Mouse (Mus musculus): Measurements from ENCODE around the gene Ssbp1. TPM values are rescaled to one million over a fixed set of nuclear protein-coding genes. Genes with fewer than 3 reads are reported as not detected.
A peak's percentile ranks its signal among the peaks of the same experiment; 100 is the strongest.

Ssbp1 gene
- polyA plus RNA-seq, 1 experiment: 7.2 TPM

DNA sequence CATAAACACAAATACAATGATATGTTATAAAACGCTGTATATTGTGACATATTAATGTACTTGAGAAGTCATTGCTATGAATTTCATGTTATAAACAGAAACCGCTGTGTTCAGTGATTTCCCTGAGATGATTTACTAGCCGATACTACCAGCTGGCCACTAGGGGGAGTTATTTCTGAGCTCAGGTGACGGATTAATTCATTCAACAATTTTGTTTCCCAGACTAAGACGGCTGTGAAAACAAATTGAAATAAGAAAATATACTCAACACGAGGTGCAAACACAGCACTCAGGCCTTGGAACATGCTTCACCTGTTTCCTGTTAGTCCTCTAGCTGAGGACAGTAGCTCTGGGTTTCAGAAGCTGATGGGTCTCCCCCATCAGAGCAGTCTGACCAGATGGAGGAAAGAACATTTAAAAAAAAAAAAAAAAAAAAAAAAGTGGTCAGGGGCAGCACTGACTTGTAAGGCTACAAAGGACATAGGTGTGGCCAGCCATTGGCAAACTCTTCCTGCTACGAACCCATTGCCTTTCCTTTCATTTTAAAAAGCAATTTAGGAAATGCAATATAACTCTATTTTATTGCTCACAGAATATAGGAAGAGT lies 16.6 kb upstream of the Ssbp1 start:
- TF ChIP-seq CTCF (IDR thresholded peaks at IDR 0.05; ENCODE audit: extremely low read depth, insufficient read depth, insufficient read length, insufficient replicate concordance) (no peak), POLR2A (IDR thresholded peaks at IDR 0.05; ENCODE audit: low read depth, low read length) (no peak)
- H3K27me3 ChIP-seq (ENCODE audit: control insufficient read depth, insufficient read depth, low read length): no peaks in the 10 kb centered on the region
- no peak overlapping the region for H3K4me3 ChIP-seq (ENCODE audit: extremely low read depth, insufficient read depth, insufficient read length)
- H3K36me3 ChIP-seq (ENCODE audit: control insufficient read depth, insufficient read depth, low read length): no peaks in the 10 kb centered on the region
- no peaks in the 10 kb centered on the region for H3K4me1 ChIP-seq (ENCODE audit: control insufficient read depth, insufficient read depth, insufficient read length)
- H3K27ac ChIP-seq (ENCODE audit: insufficient read depth, low read length): no peak overlapping the region
- 22% methylated on average over 7 of the region's 7 CpGs for WGBS
- no peak for DNase-seq (ENCODE audit: low read depth in 1 of 2, low spot score in 2 of 2)

DNA sequence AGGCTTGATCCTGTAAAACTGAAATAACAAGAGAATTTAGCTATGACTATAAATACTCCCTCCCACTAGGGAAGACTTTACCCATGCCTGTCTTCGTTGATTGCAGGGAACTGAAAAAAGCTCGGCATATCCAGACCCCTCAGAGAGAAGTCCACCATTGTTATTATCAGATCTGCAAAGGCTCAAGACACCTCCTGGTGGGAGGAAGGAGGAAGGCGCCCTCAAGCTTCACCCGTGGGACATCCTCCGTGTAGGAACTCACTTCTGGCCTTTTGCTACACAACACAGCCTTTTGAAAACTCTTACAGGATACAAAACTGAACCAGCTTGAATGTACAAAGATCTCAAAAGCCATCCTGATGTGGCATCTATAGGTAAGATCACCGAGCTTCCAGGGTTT lies 5.4 kb upstream of the Ssbp1 start:
- Histone ChIP-seq H3K4me3 (ENCODE audit: extremely low read depth, insufficient read depth, insufficient read length) (no peak overlapping the region), H3K36me3 (ENCODE audit: control insufficient read depth, insufficient read depth, low read length) (no peaks in the 10 kb centered on the region), H3K4me1 (ENCODE audit: control insufficient read depth, insufficient read depth, insufficient read length) (no peaks in the 10 kb centered on the region), H3K27me3 (ENCODE audit: control insufficient read depth, insufficient read depth, low read length) (no peaks in the 10 kb centered on the region), H3K27ac (ENCODE audit: insufficient read depth, low read length) (no peak overlapping the region)
- peak; percentile 30; the same call in 1 of the 2 replicates for TF ChIP-seq CTCF (IDR thresholded peaks at IDR 0.05; ENCODE audit: extremely low read depth, insufficient read depth, insufficient read length, insufficient replicate concordance)
- TF ChIP-seq POLR2A (IDR thresholded peaks at IDR 0.05; ENCODE audit: low read depth, low read length): no peak
- WGBS: 47% methylated on average over 6 of the region's 6 CpGs
- no peak for DNase-seq (ENCODE audit: low read depth in 1 of 2, low spot score in 2 of 2)

DNA sequence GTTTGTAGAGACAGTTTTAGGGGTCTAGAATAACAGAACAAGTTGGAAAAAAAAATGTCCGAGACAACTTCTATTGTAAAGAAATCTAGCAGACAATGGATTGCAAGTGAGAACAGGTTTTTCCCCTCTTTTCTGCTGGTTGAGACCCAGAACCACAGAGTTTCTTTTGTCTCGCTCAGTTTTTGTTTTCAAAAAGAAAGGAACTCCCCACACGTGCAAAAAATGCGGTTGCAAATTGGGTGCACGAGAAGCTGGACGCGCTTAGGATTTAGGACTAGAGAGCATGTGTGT lies 513 bp downstream of the Ssbp1 start:
- WGBS: under 1% methylated on average over 7 of the region's 7 CpGs
- no peaks in the 10 kb centered on the region for H3K27me3 ChIP-seq (ENCODE audit: control insufficient read depth, insufficient read depth, low read length)
- peak overlapping the region; percentile 95 for H3K4me3 ChIP-seq (ENCODE audit: extremely low read depth, insufficient read depth, insufficient read length)
- H3K4me1 ChIP-seq (ENCODE audit: control insufficient read depth, insufficient read depth, insufficient read length): peaks cover 2% of the 10 kb centered on the region; the same call in 1 of the 2 replicates
- peak overlapping the region; percentile 97 for H3K27ac ChIP-seq (ENCODE audit: insufficient read depth, low read length)
- TF ChIP-seq POLR2A (IDR thresholded peaks at IDR 0.05; ENCODE audit: low read depth, low read length): no peak
- no peak for TF ChIP-seq CTCF (IDR thresholded peaks at IDR 0.05; ENCODE audit: extremely low read depth, insufficient read depth, insufficient read length, insufficient replicate concordance)
- DNase-seq (ENCODE audit: low read depth in 1 of 2, low spot score in 2 of 2): no peak
- peaks cover 19% of the 10 kb centered on the region for H3K36me3 ChIP-seq (ENCODE audit: control insufficient read depth, insufficient read depth, low read length)

DNA sequence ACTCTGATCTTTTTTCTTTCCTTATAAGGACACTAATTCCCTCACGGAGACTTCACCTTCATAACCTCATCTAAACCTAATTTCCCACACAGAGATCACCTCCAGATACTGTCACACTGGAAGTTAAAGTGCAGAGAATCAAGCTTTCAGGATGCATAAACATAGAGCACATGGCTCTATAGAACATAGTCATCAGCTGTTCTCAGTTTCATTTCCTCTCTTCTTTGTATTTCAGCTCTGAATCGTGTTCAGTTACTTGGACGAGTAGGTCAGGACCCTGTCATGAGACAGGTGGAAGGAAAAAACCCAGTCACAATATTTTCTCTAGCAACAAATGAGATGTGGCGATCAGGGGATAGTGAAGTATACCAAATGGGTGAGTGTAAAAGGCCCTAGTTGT lies 5.0 kb downstream of the Ssbp1 start:
- Histone ChIP-seq H3K4me1 (ENCODE audit: control insufficient read depth, insufficient read depth, insufficient read length) (peaks cover 2% of the 10 kb centered on the region; the same call in 1 of the 2 replicates), H3K27me3 (ENCODE audit: control insufficient read depth, insufficient read depth, low read length) (no peaks in the 10 kb centered on the region), H3K4me3 (ENCODE audit: extremely low read depth, insufficient read depth, insufficient read length) (no peak overlapping the region), H3K36me3 (ENCODE audit: control insufficient read depth, insufficient read depth, low read length) (peaks cover 36% of the 10 kb centered on the region), H3K27ac (ENCODE audit: insufficient read depth, low read length) (no peak overlapping the region)
- peak in 1 of 2 experiments; percentile 41 for DNase-seq (ENCODE audit: low read depth in 1 of 2, low spot score in 2 of 2)
- TF ChIP-seq POLR2A (IDR thresholded peaks at IDR 0.05; ENCODE audit: low read depth, low read length) (no peak), CTCF (IDR thresholded peaks at IDR 0.05; ENCODE audit: extremely low read depth, insufficient read depth, insufficient read length, insufficient replicate concordance) (no peak)
- WGBS: 57% methylated on average over 4 of the region's 4 CpGs

DNA sequence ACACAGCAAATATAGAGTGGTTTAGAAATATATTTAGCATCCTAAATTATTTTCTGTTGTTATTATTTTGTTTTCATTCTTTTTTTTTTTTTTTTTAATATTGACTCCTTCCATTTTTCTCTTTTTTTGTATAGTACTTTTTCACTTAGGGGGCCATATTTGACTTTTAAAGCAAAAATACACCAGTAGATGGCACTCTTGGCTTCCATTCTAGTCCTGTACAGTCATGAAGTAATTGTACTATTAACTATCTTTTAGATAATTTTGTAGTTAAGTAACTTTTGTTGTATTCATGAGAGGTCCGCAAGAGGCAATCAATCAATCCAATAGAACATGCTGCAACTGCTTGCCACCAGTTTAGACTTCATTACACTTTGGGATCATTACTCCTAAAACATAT lies 8.6 kb downstream of the Ssbp1 start:
- 91% methylated on average over 1 of the region's 1 CpGs for WGBS
- no peak for DNase-seq (ENCODE audit: low read depth in 1 of 2, low spot score in 2 of 2)
- Histone ChIP-seq H3K36me3 (ENCODE audit: control insufficient read depth, insufficient read depth, low read length) (peaks cover 47% of the 10 kb centered on the region), H3K27ac (ENCODE audit: insufficient read depth, low read length) (no peak overlapping the region), H3K27me3 (ENCODE audit: control insufficient read depth, insufficient read depth, low read length) (no peaks in the 10 kb centered on the region), H3K4me1 (ENCODE audit: control insufficient read depth, insufficient read depth, insufficient read length) (no peaks in the 10 kb centered on the region), H3K4me3 (ENCODE audit: extremely low read depth, insufficient read depth, insufficient read length) (no peak overlapping the region)
- TF ChIP-seq POLR2A (IDR thresholded peaks at IDR 0.05; ENCODE audit: low read depth, low read length) (no peak), CTCF (IDR thresholded peaks at IDR 0.05; ENCODE audit: extremely low read depth, insufficient read depth, insufficient read length, insufficient replicate concordance) (no peak)

DNA sequence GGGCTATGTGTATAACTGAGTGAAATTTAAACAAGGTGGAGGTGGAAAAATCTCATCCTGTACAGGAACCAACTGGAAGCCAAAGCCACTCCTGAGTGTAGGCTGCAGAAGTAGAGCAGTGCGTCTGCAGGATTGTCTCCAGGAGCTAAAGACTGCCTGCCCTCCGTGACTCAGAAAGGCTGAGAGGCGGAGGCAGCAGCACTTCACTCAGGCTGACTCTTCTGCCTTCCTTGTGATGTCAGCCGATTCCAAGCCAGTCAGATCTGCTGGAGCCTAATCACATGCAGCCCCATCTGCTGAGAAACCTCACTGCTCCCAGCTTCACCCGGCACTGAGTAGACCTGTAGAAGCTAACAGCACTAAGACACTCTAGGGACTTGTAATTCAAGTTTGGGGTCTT lies 11.2 kb downstream of the Ssbp1 start:
- H3K27me3 ChIP-seq (ENCODE audit: control insufficient read depth, insufficient read depth, low read length): no peaks in the 10 kb centered on the region
- DNase-seq (ENCODE audit: low read depth in 1 of 2, low spot score in 2 of 2): no peak
- WGBS: 96% methylated on average over 5 of the region's 5 CpGs
- TF ChIP-seq CTCF (IDR thresholded peaks at IDR 0.05; ENCODE audit: extremely low read depth, insufficient read depth, insufficient read length, insufficient replicate concordance) (no peak), POLR2A (IDR thresholded peaks at IDR 0.05; ENCODE audit: low read depth, low read length) (no peak)
- H3K27ac ChIP-seq (ENCODE audit: insufficient read depth, low read length): no peak overlapping the region
- peaks cover 34% of the 10 kb centered on the region for H3K36me3 ChIP-seq (ENCODE audit: control insufficient read depth, insufficient read depth, low read length)
- no peak overlapping the region for H3K4me3 ChIP-seq (ENCODE audit: extremely low read depth, insufficient read depth, insufficient read length)
- no peaks in the 10 kb centered on the region for H3K4me1 ChIP-seq (ENCODE audit: control insufficient read depth, insufficient read depth, insufficient read length)

DNA sequence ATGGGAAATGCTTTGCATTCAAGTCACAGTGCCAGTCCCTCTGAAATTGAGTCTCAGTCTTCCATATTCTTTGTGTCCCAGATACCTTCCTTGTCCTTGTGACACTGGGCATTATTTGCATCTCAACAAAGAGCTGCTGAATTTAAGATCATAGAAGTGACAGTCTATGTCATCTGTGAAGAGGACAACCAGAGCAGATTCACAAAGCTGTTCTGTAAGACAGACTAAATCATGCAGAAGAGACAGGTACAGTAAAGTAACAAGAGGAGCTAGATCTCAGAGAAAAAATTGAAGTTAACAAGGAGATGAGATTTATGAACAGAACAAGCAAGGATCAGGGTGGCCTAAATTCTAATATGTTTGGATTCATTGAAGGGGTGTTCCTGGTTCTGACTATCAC lies 19.8 kb downstream of the Ssbp1 start, which contains the start of gene Tas2r137:
TSS of gene Tas2r137 (plus strand) at position 301 of the 400 bp plus-strand sequence.
- DNase-seq (ENCODE audit: low read depth in 1 of 2, low spot score in 2 of 2): no peak
- H3K27me3 ChIP-seq (ENCODE audit: control insufficient read depth, insufficient read depth, low read length): no peaks in the 10 kb centered on the region
- TF ChIP-seq POLR2A (IDR thresholded peaks at IDR 0.05; ENCODE audit: low read depth, low read length) (no peak), CTCF (IDR thresholded peaks at IDR 0.05; ENCODE audit: extremely low read depth, insufficient read depth, insufficient read length, insufficient replicate concordance) (no peak)
- no peak within 1 kb of the TSS for H3K4me3 ChIP-seq (ENCODE audit: extremely low read depth, insufficient read depth, insufficient read length)
- H3K36me3 ChIP-seq (ENCODE audit: control insufficient read depth, insufficient read depth, low read length): no peaks in the 10 kb centered on the region
- no peak within 1 kb of the TSS for H3K27ac ChIP-seq (ENCODE audit: insufficient read depth, low read length)
- no peaks in the 10 kb centered on the region for H3K4me1 ChIP-seq (ENCODE audit: control insufficient read depth, insufficient read depth, insufficient read length)

Measured in spleen, adult 2 months (tissue).